9 mouse cellular contexts compared by ENCODE assay signal in genomic region chr9:96437805-96438333, GRCm38 (mm10). TPM values are rescaled to one million over a fixed set of nuclear protein-coding genes. Genes with fewer than 3 reads are reported as not detected.
A peak's percentile ranks its signal among the peaks of the same experiment; 100 is the strongest.
DNase-seq lines count a peak whose midpoint lies in the region; ATAC-seq and TF ChIP-seq lines count a peak whose summit lies in the region.
"Had no signal": no experiment of that assay in that cellular context is flagged by ENCODE, and none has a peak within 500 bp of the region (broad histone marks: within the 10 kb centered on the region; RNA-seq: fewer than 3 reads in every experiment).

No protein-coding gene starts in this region.

- H3K4me1 ChIP-seq in kidney, adult 2 months (ENCODE audit: control insufficient read depth, insufficient read depth, low read length) = 0 out of 2 replicates have a peak, but pooled peaks cover 6% of the 10 kb centered on the region
- H3K4me1 ChIP-seq in liver, embryonic 14.5 days (replicated peaks; ENCODE audit: control insufficient read depth in 2 of 2, insufficient read depth in 2 of 2, low read length in 1 of 2) = peaks cover 0 to 9% of the 10 kb centered on the region in 2 experiments; a peak in 1 of 4 replicates
- H3K4me1 ChIP-seq in stomach, embryonic 16.5 days (ENCODE audit: control insufficient read depth, insufficient read depth, low read length) = peaks cover 19% of the 10 kb centered on the region

- H3K4me3 ChIP-seq in left cerebral cortex, adult 2 months = peak overlapping the region; percentile 47
- H3K4me3 ChIP-seq in kidney, adult 2 months (ENCODE audit: insufficient read depth, low read depth, low read length) = peak overlapping the region; percentile 44
- peak overlapping the region; percentile 32 to 45 for H3K4me3 ChIP-seq in liver, embryonic 14.5 days (ENCODE audit: insufficient read depth in 1 of 2, low read depth in 2 of 2, low read length in 2 of 2)
- peak overlapping the region; percentile 57 for H3K4me3 ChIP-seq in stomach, embryonic 16.5 days (replicated peaks; ENCODE audit: low read length)

- H3K9ac ChIP-seq in liver, embryonic 14.5 days (replicated peaks) = peak overlapping the region; percentile 6; the same call in 1 of the 2 replicates
- H3K9ac ChIP-seq in stomach, embryonic 16.5 days (ENCODE audit: low read length) = peak overlapping the region; percentile 80

- WGBS in kidney, adult 2 months = 5% methylated on average over 25 of the region's 25 CpGs
- WGBS in liver, embryonic 14.5 days (ENCODE audit: insufficient replicate concordance) = under 1% methylated on average over 25 of the region's 25 CpGs
- under 1% methylated on average over 25 of the region's 25 CpGs for WGBS in stomach, embryonic 16.5 days

- intact Hi-C loops in left cerebral cortex, adult 2 months (cut with DNase I) = loop anchor here (2.0 to 5.0 kb wide), 2 partner anchors 39 to 76 kb away; partner anchors contain the start of gene Atp1b3

- peak; percentile 3; the same call in 1 of the 2 replicates for TF ChIP-seq CTCF in left cerebral cortex, adult 2 months (IDR thresholded peaks at IDR 0.05)
- no peak for TF ChIP-seq CTCF in kidney, adult 2 months (conservative IDR thresholded peaks at IDR 0.05; ENCODE audit: insufficient read depth, insufficient read length, low read depth, low read length)
- no peak for TF ChIP-seq CTCF in liver, embryonic 14.5 days (IDR thresholded peaks at IDR 0.05; ENCODE audit: low read depth)

- TF ChIP-seq POLR2A in kidney, adult 2 months (IDR thresholded peaks at IDR 0.05; ENCODE audit: low read depth, low read length) = no peak

- peak overlapping the region; percentile 78 for H3K27ac ChIP-seq in left cerebral cortex, adult 2 months
- H3K27ac ChIP-seq in kidney, adult 2 months (ENCODE audit: insufficient read depth, low read depth, low read length) = peak overlapping the region; percentile 49
- no peak overlapping the region for H3K27ac ChIP-seq in liver, embryonic 14.5 days
- peak overlapping the region; percentile 83 for H3K27ac ChIP-seq in stomach, embryonic 16.5 days (ENCODE audit: low read length)

- TF ChIP-seq EP300 in liver, embryonic 14.5 days (IDR thresholded peaks at IDR 0.05; ENCODE audit: low read depth) = no peak

- peak in 1 of 2 experiments; percentile 40 for DNase-seq in left cerebral cortex, adult 2 months (ENCODE audit: extremely low spot score in 1 of 2, low spot score in 2 of 2)
- DNase-seq in left cerebral cortex, adult 11 months (ENCODE audit: low spot score) = no peak
- peak; percentile 37 for DNase-seq in embryo, embryonic 11.5 days (ENCODE audit: low read depth, low spot score)
- DNase-seq in heart, adult 9 months (ENCODE audit: low spot score in 2 of 2) = peak; percentile 73 to 82
- DNase-seq in kidney, adult 2 months = peak; percentile 69
- DNase-seq in liver, embryonic 14.5 days (ENCODE audit: low read depth in 3 of 3, low spot score in 3 of 3) = peak in 1 of 3 experiments; percentile 13
- DNase-seq in naive thymus-derived CD4-positive, alpha-beta T cell, adult 2 months (ENCODE audit: low read depth) = peak; percentile 77

- H3K4me2 ChIP-seq in liver, embryonic 14.5 days (ENCODE audit: low read depth) = peak overlapping the region; percentile 57
- H3K4me2 ChIP-seq in stomach, embryonic 16.5 days (ENCODE audit: low read depth, low read length) = peak overlapping the region; percentile 90

- H3K9me3 ChIP-seq in liver, embryonic 14.5 days (ENCODE audit: control insufficient read depth, low read length) = no peaks in the 10 kb centered on the region
- H3K9me3 ChIP-seq in stomach, embryonic 16.5 days (replicated peaks; ENCODE audit: control insufficient read depth, low read length) = no peaks in the 10 kb centered on the region

- no peaks in the 10 kb centered on the region for H3K27me3 ChIP-seq in kidney, adult 2 months (replicated peaks; ENCODE audit: control insufficient read depth, insufficient read depth, low read length)
- H3K27me3 ChIP-seq in liver, embryonic 14.5 days (ENCODE audit: control insufficient read depth, insufficient read depth, low read length) = peaks cover 12% of the 10 kb centered on the region
- no peaks in the 10 kb centered on the region for H3K27me3 ChIP-seq in stomach, embryonic 16.5 days (ENCODE audit: control insufficient read depth, insufficient read depth, low read length)
- H3K27me3 ChIP-seq: CH12.LX had no signal

- peak; percentile 73 for ATAC-seq in liver, embryonic 14.5 days (ENCODE audit: insufficient read depth)
- peak; percentile 71 for ATAC-seq in stomach, embryonic 16.5 days (ENCODE audit: insufficient read depth, low FRiP score)

- no peaks in the 10 kb centered on the region for H3K36me3 ChIP-seq in kidney, adult 2 months (ENCODE audit: control insufficient read depth, insufficient read depth, low read length)
- H3K36me3 ChIP-seq in liver, embryonic 14.5 days (replicated peaks; ENCODE audit: control insufficient read depth, insufficient read depth, low read depth) = no peaks in the 10 kb centered on the region
- no peaks in the 10 kb centered on the region for H3K36me3 ChIP-seq in stomach, embryonic 16.5 days (ENCODE audit: control insufficient read depth, insufficient read depth, low read length)

RNA-seq across cellular contexts. Expression of gene Rnf7, which starts 40.6 kb away (rescaled TPM):
- total RNA-seq in left cerebral cortex, adult 2 months (2021) = 10 to 100 TPM; 59.5 to 67.7 TPM
- polyA plus RNA-seq in kidney, adult 2 months (2012; rRNA removed) = 229 and 261 TPM in 2 replicates
- 64.2 and 110 TPM in 2 replicates for polyA plus RNA-seq in liver, embryonic 14.5 days (2012; rRNA removed)
- polyA plus RNA-seq in liver, embryonic 14.5 days (2014; fragmentation: Nextera tagmentation; extraction: Ambion mirVana) = 78.6 and 82.3 TPM in 2 replicates
- polyA plus RNA-seq in stomach, embryonic 16.5 days (2015; fragmentation: Nextera tagmentation; extraction: Ambion mirVana) = 180 TPM in 2 replicates
